Mouse (Mus musculus) limb, embryonic 14.5 days (tissue): ENCODE measurements around the gene Pacrg. TPM values are rescaled to one million over a fixed set of nuclear protein-coding genes. Genes with fewer than 3 reads are reported as not detected.
A peak's percentile ranks its signal among the peaks of the same experiment; 100 is the strongest.

Experiments used
- ATAC-seq: fragments of 200-750 bp; cut with Nextera tagmentation; 2 replicates; pipeline ENCODE4 v1.8.0; 2017; ENCODE audit warnings: low read depth, moderate number of reproducible peaks, moderate TSS enrichment; ENCODE audit not compliant: low FRiP score
- DNase-seq: peaks from one replicate; pipeline ENCODE4 v3.0.0-alpha.2; 2015; ENCODE audit warnings: low spot score
- H3K27ac ChIP-seq: fragments of 300-500 bp; sonication (generic); replicated peaks from 2 replicates; pipeline ENCODE4 v1.5.1; 2014; ENCODE audit warnings: low read depth, mild to moderate bottlenecking, low read length, moderate library complexity, mixed read lengths
- H3K27me3 ChIP-seq: fragments of 300-500 bp; sonication (generic); 2 replicates; pipeline ENCODE4 v1.6.1; 2014; ENCODE audit warnings: low read length, mixed read lengths; ENCODE audit not compliant: control insufficient read depth, insufficient read depth
- H3K36me3 ChIP-seq: fragments of 300-500 bp; sonication (generic); 2 replicates; pipeline ENCODE4 v1.6.1; 2014; ENCODE audit warnings: mild to moderate bottlenecking, low read length, moderate library complexity, mixed read lengths; ENCODE audit not compliant: control insufficient read depth, insufficient read depth
- H3K4me1 ChIP-seq: fragments of 300-500 bp; sonication (generic); 2 replicates; pipeline ENCODE4 v1.6.1; 2014; ENCODE audit warnings: antibody characterized with exemption, low read length, mixed read lengths; ENCODE audit not compliant: control insufficient read depth, insufficient read depth
- H3K4me2 ChIP-seq: fragments of 300-500 bp; sonication (generic); replicated peaks from 2 replicates; pipeline ENCODE4 v1.6.1; 2014; ENCODE audit warnings: low read depth, mild to moderate bottlenecking, low read length, moderate library complexity; ENCODE audit not compliant: severe bottlenecking
- H3K4me3 ChIP-seq: fragments of 300-500 bp; sonication (generic); replicated peaks from 2 replicates; pipeline ENCODE4 v1.5.1; 2014; ENCODE audit warnings: low read length
- H3K9ac ChIP-seq: fragments of 300-500 bp; sonication (generic); 2 replicates; pipeline ENCODE4 v1.6.1; 2014; ENCODE audit warnings: mild to moderate bottlenecking, low read depth, low read length, moderate library complexity; ENCODE audit not compliant: severe bottlenecking
- H3K9me3 ChIP-seq: fragments of 300-500 bp; sonication (generic); 2 replicates; pipeline ENCODE4 v1.6.1; 2016; ENCODE audit warnings: low read length; ENCODE audit not compliant: control insufficient read depth
- POLR2A ChIP-seq: fragments of 200-500 bp; IDR thresholded peaks from 2 replicates; pipeline ENCODE4 v1.8.0; 2012; ENCODE audit warnings: inconsistent platforms, mild to moderate bottlenecking, moderate library complexity, borderline replicate concordance; ENCODE audit not compliant: insufficient read depth, insufficient read length; ENCODE audit errors: extremely low read depth
- WGBS: fragments of 180-500 bp; shearing (Covaris S2); extraction: QIAGEN DNeasy Blood & Tissue Kit; methylation state at CpG from one replicate; pipeline ENCODE4 v1.1.7; 2014; 5-methylcytosine and 5-hydroxymethylcytosine counted together
- polyA plus RNA-seq, 2 experiments: library from polyadenylated mRNA; depleted of rRNA in 1 of 2; stranded (reverse) in 1 of 2; unstranded in 1 of 2; fragments of >200 nt; fragmentation: Nextera tagmentation in 1 of 2; extraction: Ambion mirVana in 1 of 2; gene quantifications; 2 replicates each; pipeline versions ENCODE4 v1.2.1 to v1.2.3; 2012 to 2014

The Pacrg gene
- polyA plus RNA-seq, 2 experiments, result 0.99 to 1.3 TPM

DNA sequence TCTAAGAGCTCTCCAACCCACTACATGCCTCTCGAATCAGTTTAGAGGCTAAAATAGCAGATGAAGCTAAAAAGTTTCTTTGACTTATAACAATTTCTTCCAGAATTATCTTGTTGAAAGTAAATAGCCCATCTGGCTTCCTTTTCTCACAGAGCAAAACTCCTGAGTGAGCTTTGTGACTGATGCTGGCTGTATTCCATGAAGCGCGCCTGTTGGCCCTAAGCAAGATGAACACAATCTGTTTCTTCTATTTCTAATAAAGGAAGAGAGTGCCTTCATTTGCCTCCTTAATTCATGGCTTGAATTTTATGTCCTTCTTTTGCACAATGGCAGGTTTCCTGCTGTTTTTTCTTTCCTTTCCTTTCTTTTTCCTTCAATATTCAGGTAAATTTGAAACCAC lies 14.1 kb upstream of the Pacrg start:
- no peak for TF ChIP-seq POLR2A
- no peaks in the 10 kb centered on the region for H3K4me1 ChIP-seq
- H3K36me3 ChIP-seq, result no peaks in the 10 kb centered on the region
- 83% methylated on average over 3 of the region's 3 CpGs for WGBS
- H3K27me3 ChIP-seq, result no peaks in the 10 kb centered on the region
- ATAC-seq (no peak), DNase-seq (no peak)
- no peaks in the 10 kb centered on the region for H3K9me3 ChIP-seq
- H3K9ac ChIP-seq, result no peak overlapping the region
- H3K4me2 ChIP-seq, result no peak overlapping the region
- no peak overlapping the region for H3K4me3 ChIP-seq
- H3K27ac ChIP-seq, result no peak overlapping the region

DNA sequence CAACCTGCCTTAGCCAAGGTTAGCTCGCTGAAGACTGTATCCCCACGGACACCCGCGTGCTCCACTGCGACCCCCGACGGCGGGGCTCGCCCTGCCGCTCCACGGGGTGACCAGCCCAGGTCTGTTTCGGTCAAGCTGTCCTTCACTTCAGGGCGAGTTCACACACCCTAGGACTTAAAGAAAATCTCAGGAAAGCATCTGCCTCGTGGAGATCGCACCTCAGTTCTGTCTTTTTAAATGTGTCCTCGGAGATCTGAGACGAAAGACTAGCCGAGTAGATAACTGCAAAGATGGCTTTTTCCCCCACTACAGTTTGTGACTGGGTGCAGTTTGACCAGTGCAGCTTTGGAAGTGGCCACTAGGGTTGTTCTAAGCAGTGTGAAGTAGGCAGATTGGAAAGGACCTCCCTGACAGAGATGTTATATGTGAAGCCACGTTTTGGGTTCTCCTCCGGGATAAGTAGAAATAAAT lies 655 bp upstream of the Pacrg start:
- no peak overlapping the region for H3K27ac ChIP-seq
- TF ChIP-seq POLR2A, result no peak
- H3K4me2 ChIP-seq, result peak overlapping the region; percentile 88
- H3K4me3 ChIP-seq, result peak overlapping the region; percentile 69
- WGBS, result 3% methylated on average over 20 of the region's 20 CpGs
- peak; percentile 61 for DNase-seq
- H3K9me3 ChIP-seq, result no peaks in the 10 kb centered on the region
- H3K36me3 ChIP-seq, result no peaks in the 10 kb centered on the region
- no peaks in the 10 kb centered on the region for H3K27me3 ChIP-seq
- peak; percentile 31; the same call in 1 of the 2 replicates for ATAC-seq
- 0 out of 2 replicates have a peak, but pooled peaks cover 4% of the 10 kb centered on the region for H3K4me1 ChIP-seq
- peak overlapping the region; percentile 72 for H3K9ac ChIP-seq

DNA sequence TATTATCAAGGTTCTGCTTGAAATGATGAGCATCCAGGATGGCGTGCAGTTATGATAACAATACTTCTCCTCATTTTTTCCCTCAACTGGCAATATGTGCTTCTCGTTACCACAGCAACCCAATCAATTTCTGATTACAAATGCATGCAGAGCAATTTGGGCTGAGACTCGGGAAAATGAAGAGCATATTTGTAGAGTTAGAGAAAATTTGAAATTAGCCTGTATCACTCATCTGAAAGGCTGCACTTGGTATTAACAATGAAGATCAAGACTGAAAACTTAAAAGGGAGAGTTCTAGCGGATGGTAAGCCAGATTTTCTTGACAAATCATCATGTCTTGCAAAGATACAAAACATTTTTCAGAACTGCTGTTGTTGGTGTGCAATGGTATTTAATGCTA lies 21.1 kb downstream of the Pacrg start:
- Histone ChIP-seq H3K27ac (no peak overlapping the region), H3K4me1 (no peaks in the 10 kb centered on the region), H3K36me3 (no peaks in the 10 kb centered on the region), H3K27me3 (no peaks in the 10 kb centered on the region), H3K9me3 (no peaks in the 10 kb centered on the region), H3K4me2 (no peak overlapping the region), H3K9ac (no peak overlapping the region), H3K4me3 (no peak overlapping the region)
- ATAC-seq (no peak), DNase-seq (no peak)
- no peak for TF ChIP-seq POLR2A
- 81% methylated on average over 4 of the region's 4 CpGs for WGBS

DNA sequence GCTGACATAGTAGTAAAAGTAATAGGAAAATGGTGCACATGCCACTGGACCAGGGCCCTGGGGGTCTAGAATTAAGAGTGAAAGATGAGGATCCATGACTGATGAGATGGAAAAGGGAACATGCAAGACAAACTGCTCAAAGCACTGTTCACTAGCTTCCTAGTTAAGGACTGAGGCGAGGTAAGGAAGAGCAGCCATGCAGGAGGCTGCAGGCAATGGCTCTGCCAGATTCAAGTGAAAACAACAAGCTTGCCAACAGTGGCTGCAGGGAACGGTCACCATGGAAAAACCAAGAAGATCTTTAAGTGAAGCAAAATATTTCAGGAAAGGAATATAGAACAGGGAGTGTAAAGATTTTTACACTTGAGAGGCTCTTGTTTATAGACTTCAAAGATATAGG lies 31.5 kb downstream of the Pacrg start:
- no peaks in the 10 kb centered on the region for H3K27me3 ChIP-seq
- H3K4me2 ChIP-seq, result no peak overlapping the region
- TF ChIP-seq POLR2A, result no peak
- 71% methylated on average over 2 of the region's 2 CpGs for WGBS
- H3K9me3 ChIP-seq, result no peaks in the 10 kb centered on the region
- no peak for DNase-seq
- no peak overlapping the region for H3K27ac ChIP-seq
- no peak overlapping the region for H3K9ac ChIP-seq
- H3K4me3 ChIP-seq, result no peak overlapping the region
- H3K36me3 ChIP-seq, result no peaks in the 10 kb centered on the region
- H3K4me1 ChIP-seq, result no peaks in the 10 kb centered on the region
- ATAC-seq, result no peak

GRCm38 (mm10) chr17:10807261-10807998 lies 32.7 kb downstream of the Pacrg start:
- no peak overlapping the region for H3K9ac ChIP-seq

DNA sequence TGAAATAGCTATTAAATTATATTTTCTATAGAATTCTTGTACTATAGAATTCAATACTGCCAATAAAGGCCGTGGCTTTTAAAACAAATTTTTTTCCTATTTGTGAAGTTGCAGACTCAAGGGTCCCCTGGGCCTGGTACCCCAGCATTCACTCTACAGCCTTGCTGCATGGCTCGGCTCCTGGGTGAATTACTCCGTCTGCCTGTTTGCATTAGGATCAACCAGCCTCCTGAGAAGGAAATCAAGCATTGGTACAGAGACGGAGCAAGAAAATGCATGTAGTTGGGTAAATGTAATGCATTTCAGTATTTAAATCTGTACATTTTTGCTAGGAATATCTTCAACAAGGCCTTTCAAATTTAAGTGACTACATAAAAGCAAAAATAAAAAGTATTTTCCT lies 33.4 kb downstream of the Pacrg start:
- DNase-seq (no peak), ATAC-seq (no peak)
- H3K4me3 ChIP-seq, result no peak overlapping the region
- H3K4me1 ChIP-seq, result no peaks in the 10 kb centered on the region
- H3K9ac ChIP-seq, result no peak overlapping the region
- H3K27me3 ChIP-seq, result no peaks in the 10 kb centered on the region
- H3K4me2 ChIP-seq, result no peak overlapping the region
- no peak overlapping the region for H3K27ac ChIP-seq
- no peaks in the 10 kb centered on the region for H3K36me3 ChIP-seq
- TF ChIP-seq POLR2A, result no peak
- H3K9me3 ChIP-seq, result no peaks in the 10 kb centered on the region
- whole genome bisulfite sequencing, result 67% methylated on average over 4 of the region's 4 CpGs

More at GRCm38 (mm10) chr17:10807261-10807998, 32.7 kb downstream of the Pacrg start:
- H3K4me3 ChIP-seq, result no peak overlapping the region
- ATAC-seq, result no peak
- H3K4me2 ChIP-seq, result no peak overlapping the region
- no peak for DNase-seq
- no peaks in the 10 kb centered on the region for H3K9me3 ChIP-seq
- no peaks in the 10 kb centered on the region for H3K27me3 ChIP-seq
- no peak overlapping the region for H3K27ac ChIP-seq
- TF ChIP-seq POLR2A, result no peak
- WGBS, result 76% methylated on average over 13 of the region's 13 CpGs
- H3K36me3 ChIP-seq, result no peaks in the 10 kb centered on the region
- H3K4me1 ChIP-seq, result no peaks in the 10 kb centered on the region
